Mouse (Mus musculus): ENCODE data around the gene Pdzk1ip1.

GRCm38 (mm10) chr4:115111167-115111566, 22.7 kb downstream of the Pdzk1ip1 start:
- TF ChIP-seq CTCF (IDR thresholded peaks at IDR 0.05; ENCODE audit: low read depth, low read length) (no peak), TAL1 (conservative IDR thresholded peaks at IDR 0.05; ENCODE audit: low read depth, low read length) (no peak)
